Mouse (Mus musculus): ENCODE data around the gene Peli3. TPM values are rescaled to one million over a fixed set of nuclear protein-coding genes. Genes with fewer than 3 reads are reported as not detected.

The Peli3 gene
- total RNA-seq (2023), result 3.5 TPM

DNA sequence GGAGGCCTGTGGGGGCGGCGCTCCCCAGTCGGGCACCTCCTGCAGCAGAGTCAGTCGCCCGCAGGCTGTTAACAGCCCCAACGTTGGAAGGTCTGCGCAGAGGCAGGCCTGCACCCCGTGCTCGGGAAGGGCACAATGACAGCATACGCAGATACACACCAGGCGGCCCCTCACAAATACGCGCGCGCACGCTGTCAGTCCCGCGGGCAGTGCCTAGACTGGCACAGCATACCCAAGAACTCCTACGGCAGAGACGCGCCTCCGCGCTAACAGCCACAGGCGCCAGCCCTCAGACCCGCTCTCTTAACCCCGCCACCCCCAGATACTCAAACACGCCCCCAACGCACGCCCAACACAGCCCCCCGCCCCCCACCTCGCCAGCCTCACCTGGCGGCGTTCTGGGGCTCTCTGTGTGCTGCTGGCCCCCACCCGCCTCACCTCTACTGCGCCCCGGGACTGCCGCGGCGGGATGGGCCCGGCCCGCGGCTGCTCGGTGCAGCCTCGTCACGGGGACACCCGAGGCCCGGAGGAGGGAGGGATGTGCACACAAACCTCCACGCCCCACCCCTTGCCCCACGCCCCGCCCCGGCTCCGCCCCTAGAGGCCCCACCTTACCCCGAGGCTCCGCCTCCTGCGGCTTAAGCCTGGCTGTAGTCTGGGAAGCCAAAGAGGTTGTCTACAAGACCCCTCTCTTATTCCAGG is at the start of gene Peli3:
Gene Peli3 (minus strand): TSS at position 577 of the 702 bp plus-strand sequence.

DNA sequence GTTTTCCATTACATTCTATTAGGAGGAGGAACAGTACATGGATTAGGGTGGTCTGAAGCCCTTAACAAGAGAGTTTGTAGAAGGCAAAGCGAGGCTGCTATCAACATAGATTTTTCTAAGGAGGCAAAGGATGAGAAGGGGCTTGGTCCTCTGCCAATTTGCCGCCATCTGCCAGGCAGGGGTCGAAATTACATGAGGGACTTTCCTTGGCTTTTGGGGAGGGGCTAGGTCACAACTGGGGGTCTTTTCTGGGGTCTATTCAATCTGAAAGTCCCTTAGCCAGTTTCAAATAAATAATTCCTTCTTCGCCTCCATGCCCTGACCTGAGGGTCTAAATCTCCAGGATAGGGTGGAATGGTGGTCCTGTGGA is 47.3 kb upstream of the Peli3 start, which contains the start of gene Npas4:
Gene Npas4 (minus strand): TSS at position 61 of the 370 bp plus-strand sequence.

DNA sequence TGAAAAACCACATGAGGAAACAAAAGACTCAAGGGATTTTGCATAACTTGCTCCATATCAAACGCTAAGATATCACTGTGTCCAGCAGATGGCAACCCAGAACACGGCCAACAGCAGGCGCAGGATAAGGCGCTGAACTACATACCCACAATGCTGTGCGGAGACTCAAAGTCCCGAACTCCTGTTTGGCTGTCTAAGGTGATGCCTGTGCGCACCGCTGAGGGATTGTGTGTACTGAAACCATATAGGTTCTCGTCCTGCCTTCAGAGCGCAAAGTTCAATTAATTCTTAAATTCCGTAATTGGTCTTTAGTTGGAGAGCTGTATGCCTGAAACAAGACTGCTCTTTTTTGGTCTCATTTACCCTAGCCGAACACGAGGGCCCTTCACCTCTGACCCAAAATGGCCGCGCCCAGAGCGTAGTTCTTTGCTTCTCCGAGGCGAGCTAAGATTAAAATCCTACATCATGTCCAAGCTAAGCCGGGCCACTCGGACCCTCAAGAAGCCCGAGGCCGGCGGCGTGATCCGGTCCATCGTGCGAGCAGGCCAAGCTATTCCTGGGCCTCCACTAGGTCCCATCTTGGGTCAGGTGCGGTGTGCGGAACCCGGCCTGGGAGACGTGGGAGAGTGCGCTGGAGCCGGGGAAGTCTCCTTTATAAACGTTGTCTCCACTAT is 19.1 kb upstream of the Peli3 start, which contains the start of gene Mrpl11:
Gene Mrpl11 (plus strand): TSS at position 220 of the 674 bp plus-strand sequence.

DNA sequence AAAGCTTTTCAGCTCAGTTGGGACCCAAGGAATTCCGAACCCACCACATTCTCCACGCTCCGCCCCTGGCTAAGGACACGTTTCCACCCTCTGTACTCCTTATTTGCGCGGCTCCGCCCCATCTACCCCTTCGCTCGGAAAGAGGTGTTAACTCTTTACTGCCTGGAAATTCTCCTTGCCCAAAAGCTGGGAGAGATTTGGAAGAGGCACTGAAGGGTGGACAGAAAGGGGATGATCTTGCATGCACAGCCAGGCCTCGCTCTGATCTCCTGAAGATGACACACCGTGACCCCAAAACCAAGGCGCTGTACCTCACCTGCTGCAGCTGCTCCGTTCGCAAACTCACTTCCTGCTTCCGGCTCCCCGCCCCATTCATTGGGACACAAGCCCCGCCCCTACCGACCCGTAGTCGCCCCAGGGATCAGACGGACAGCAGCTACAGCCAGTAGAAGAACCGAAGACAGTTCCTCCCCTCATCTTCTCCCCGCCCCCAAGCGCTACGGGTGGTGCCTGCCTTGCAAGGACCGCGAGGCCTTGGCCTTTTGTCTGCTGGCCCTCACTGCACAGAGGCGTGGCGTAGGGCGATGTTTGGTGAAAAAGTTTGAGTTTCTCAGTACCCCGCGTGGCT is 14.9 kb downstream of the Peli3 start, which contains the start of gene Dpp3:
Gene Dpp3 (minus strand): TSS at position 384 of the 628 bp plus-strand sequence.

DNA sequence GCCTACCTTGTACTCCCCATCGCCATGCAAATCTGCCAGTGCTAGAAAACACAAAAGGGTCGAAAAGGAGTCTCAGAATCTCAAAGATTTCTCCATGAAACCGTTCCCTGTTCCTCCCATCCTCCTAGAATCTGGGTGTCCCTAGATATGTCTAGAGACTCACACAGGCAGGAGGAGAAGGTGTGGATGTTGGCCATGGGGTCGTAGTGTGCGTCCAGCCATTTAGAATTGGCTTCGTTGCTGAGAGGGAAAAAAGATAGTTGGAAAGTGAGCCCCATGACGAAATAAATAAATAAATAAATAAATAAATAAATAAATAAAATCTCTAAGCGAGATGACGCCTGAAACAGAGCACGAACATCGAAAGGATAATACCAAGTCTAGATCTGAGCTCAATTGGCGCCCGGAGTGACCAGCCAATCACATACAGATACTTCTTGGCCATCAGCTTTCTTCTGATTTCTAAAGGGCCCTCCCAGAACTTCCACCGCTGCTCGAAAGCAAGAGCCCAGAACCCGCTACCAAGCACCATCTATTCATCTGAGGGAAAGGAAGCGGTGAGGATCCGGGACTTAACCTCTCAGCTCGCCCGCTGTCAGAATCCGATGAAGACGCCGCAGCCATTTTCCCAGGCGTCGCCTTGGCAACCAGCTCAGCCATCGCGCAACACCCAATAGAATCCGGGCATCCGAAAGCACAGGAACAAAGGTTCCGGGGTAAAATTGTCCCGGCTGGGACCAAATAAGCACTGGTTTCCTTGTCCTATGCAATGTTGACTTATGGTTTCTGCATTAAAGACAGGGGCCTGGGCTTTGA is 36.7 kb downstream of the Peli3 start, which contains the start of gene Bbs1:
Gene Bbs1 (minus strand): TSS at position 650 of the 816 bp plus-strand sequence.

Other genes starting within 250 kb of the Peli3 start
- gene Gm960, start 244.5 kb downstream of the Peli3 start, total RNA-seq (2023), result not detected
- gene Sptbn2, start 232.0 kb downstream of the Peli3 start, total RNA-seq (2023), result not detected
- 22.5 TPM for gene Rbm4b, start 186.6 kb downstream of the Peli3 start, total RNA-seq (2023)
- gene Rbm4, start 149.2 kb downstream of the Peli3 start, total RNA-seq (2023), result 97.2 TPM
- gene Gm21992, start 131.5 kb downstream of the Peli3 start, total RNA-seq (2023), result 44.3 TPM
- gene Rbm14, start 131.5 kb downstream of the Peli3 start, total RNA-seq (2023), result 90.1 TPM
- 52.9 TPM for gene Ccs, start 103.8 kb downstream of the Peli3 start, total RNA-seq (2023)
- gene Ccdc87, start 103.8 kb downstream of the Peli3 start, total RNA-seq (2023), result not detected
- 7.2 TPM for gene Ctsf, start 88.0 kb downstream of the Peli3 start, total RNA-seq (2023)
- gene Actn3, start 65.2 kb downstream of the Peli3 start, total RNA-seq (2023), result not detected
- 7.0 TPM for gene Zdhhc24, start 64.5 kb downstream of the Peli3 start, total RNA-seq (2023)
- 3.3 TPM for gene Bbs1, start 36.5 kb downstream of the Peli3 start, total RNA-seq (2023)
- 71.9 TPM for gene Dpp3, start 14.8 kb downstream of the Peli3 start, total RNA-seq (2023)
- 24.5 TPM for gene Mrpl11, start 19.0 kb upstream of the Peli3 start, total RNA-seq (2023)
- 0.30 TPM for gene Npas4, start 47.2 kb upstream of the Peli3 start, total RNA-seq (2023)
- gene Slc29a2, start 80.7 kb upstream of the Peli3 start, total RNA-seq (2023), result 1.9 TPM
- 4.6 TPM for gene B4gat1, start 95.7 kb upstream of the Peli3 start, total RNA-seq (2023)
- gene AC124502.3, start 95.8 kb upstream of the Peli3 start, total RNA-seq (2023), result 2.0 TPM
- gene Brms1, start 98.2 kb upstream of the Peli3 start, total RNA-seq (2023), result 52.2 TPM
- 6.4 TPM for gene Rin1, start 107.4 kb upstream of the Peli3 start, total RNA-seq (2023)
- gene Cd248, start 125.0 kb upstream of the Peli3 start, total RNA-seq (2023), result 0.50 TPM
- gene Tmem151a, start 142.4 kb upstream of the Peli3 start, total RNA-seq (2023), result 0.74 TPM
- gene Yif1a, start 145.4 kb upstream of the Peli3 start, total RNA-seq (2023), result 31.1 TPM
- 2.3 TPM for gene Cnih2, start 155.4 kb upstream of the Peli3 start, total RNA-seq (2023)
- gene Rab1b, start 163.9 kb upstream of the Peli3 start, total RNA-seq (2023), result 103 TPM
- gene Klc2, start 175.4 kb upstream of the Peli3 start, total RNA-seq (2023), result 26.6 TPM